Mouse (Mus musculus) lung, postnatal 0 days (tissue): Measurements from ENCODE around the gene Cabp2.

ENCODE experiments used
- CTCF ChIP-seq: IDR thresholded peaks from 2 replicates; pipeline ENCODE4 v1.5.1; 2016; ENCODE audit warnings: antibody characterized with exemption, mild to moderate bottlenecking
- EP300 ChIP-seq: IDR thresholded peaks from 2 replicates; pipeline ENCODE4 v1.6.1; 2016; ENCODE audit warnings: antibody characterized with exemption, mild to moderate bottlenecking, control low read depth

- no peak for TF ChIP-seq CTCF
- TF ChIP-seq EP300 = no peak
These were observed 13.5 kb downstream of the Cabp2 start for GRCm38 (mm10) chr19:4094774-4095303.
